Mouse (Mus musculus) lung, adult 2 months (tissue): ENCODE measurements at regions not wholly inside any gene's neighbourhood (a gene's known extent, or its start where the extent isn't known, plus 50 kb on each side); places are given as distances from the start of the nearest gene placed in this dataset.

Experiments used
- DNase-seq: peaks from one replicate; pipeline ENCODE4 v3.0.0; 2022
- H3K4me1 ChIP-seq: fragments of 200-500 bp; 2 replicates; pipeline ENCODE4 v1.6.1; 2011; ENCODE audit warnings: low read length; ENCODE audit not compliant: control insufficient read depth, insufficient read depth
- H3K4me3 ChIP-seq: fragments of 200-500 bp; replicated peaks from 2 replicates; pipeline ENCODE3; 2011; ENCODE audit warnings: low read depth, mild to moderate bottlenecking, control low read depth, low read length; ENCODE audit errors: extremely low read depth
- CTCF ChIP-seq: fragments of 200-500 bp; IDR thresholded peaks from 2 replicates; pipeline ENCODE4 v1.5.1; 2011; ENCODE audit warnings: mild to moderate bottlenecking, low read length, control low read depth; ENCODE audit not compliant: insufficient read depth
- POLR2A ChIP-seq: fragments of 200-500 bp; IDR thresholded peaks from 2 replicates; pipeline ENCODE4 v1.6.1; 2011; ENCODE audit warnings: low read depth, mild to moderate bottlenecking, control low read depth, low read length, borderline replicate concordance; ENCODE audit errors: extremely low read depth
- WGBS: fragments of 180-500 bp; shearing (Covaris S2); methylation state at CpG from one replicate; pipeline ENCODE4 v1.1.7; 2018; 5-methylcytosine and 5-hydroxymethylcytosine counted together

- peaks cover 8% of the 10 kb centered on the region for H3K4me1 ChIP-seq
- TF ChIP-seq POLR2A = no peak
- no peak for TF ChIP-seq CTCF
- DNase-seq = no peak
- H3K4me3 ChIP-seq = no peak overlapping the region
- 31% methylated on average over 2 of the region's 2 CpGs for WGBS
Measured at GRCm38 (mm10) chr17:67508353-67508752, 124.2 kb downstream of the Lrrc30 start.

DNA sequence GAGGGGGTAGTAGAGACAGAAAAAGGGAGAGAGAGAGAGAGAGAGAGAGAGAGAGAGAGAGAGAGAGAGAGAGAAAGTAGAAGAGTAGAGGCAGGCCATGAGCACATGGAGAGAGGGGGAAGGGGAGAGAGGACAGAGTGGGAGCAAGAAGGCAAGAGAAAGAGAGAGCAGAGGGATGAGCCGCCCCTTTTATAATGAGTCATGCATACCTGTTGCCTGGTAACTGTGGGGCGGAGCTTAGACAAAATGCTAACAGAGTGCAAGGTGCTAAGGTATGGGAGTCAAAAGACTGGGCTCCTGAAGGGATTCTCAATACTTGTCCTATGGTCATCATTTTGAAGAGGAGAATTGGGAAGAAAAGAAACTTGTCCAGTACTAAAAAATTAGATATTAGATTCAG is 126.1 kb downstream of the Lrrc30 start:
- WGBS = 71% methylated on average over 2 of the region's 2 CpGs
- H3K4me3 ChIP-seq = no peak overlapping the region
- peaks cover 3% of the 10 kb centered on the region for H3K4me1 ChIP-seq
- TF ChIP-seq POLR2A = no peak
- no peak for TF ChIP-seq CTCF
- no peak for DNase-seq

GRCm38 (mm10) chr17:67504502-67505033 is 128.0 kb downstream of the Lrrc30 start:
- TF ChIP-seq POLR2A (no peak), CTCF (no peak)
- no peak for DNase-seq
- WGBS = 55% methylated on average over 9 of the region's 9 CpGs
- Histone ChIP-seq H3K4me1 (no peaks in the 10 kb centered on the region; the same call in none of the 2 replicates), H3K4me3 (no peak overlapping the region)

DNA sequence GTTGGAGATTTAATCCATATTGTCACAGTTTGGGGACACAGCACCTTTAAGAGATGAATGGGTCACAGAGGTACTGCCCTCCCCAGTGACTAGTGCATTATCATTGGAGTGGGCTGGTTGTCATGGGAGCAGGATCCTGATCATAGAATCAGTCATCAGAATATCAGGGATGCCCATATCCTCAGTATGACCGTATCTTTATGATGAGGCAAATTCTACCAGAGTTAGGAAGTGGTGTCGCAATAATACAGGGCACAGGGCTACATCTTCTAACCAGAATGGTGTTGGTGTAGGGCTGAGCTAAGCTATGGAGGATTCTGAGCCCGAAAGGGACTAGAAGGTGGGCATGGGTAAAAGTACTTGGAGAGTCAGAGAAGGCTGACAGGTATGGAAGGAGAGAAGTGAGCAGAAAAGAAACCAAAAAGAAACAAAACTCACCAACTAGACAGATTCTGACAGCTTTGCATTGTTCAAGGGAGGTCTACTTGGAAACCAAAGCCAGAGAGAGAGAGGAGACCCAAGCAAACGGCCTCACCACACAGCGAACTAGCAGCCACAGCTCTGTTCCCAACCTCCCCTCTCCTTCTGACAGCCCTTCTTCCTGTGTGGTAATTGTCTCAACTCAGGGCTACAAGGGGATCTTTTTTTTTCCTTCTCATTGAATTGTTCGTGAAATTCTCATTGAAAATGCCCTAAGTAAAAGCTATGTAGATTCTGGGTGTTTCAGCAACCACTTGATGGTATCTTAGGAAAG is 129.2 kb downstream of the Lrrc30 start:
- WGBS = 64% methylated on average over 6 of the region's 6 CpGs
- H3K4me1 ChIP-seq = no peaks in the 10 kb centered on the region; the same call in none of the 2 replicates
- no peak for DNase-seq
- H3K4me3 ChIP-seq = no peak overlapping the region
- TF ChIP-seq POLR2A (no peak), CTCF (no peak)

- Histone ChIP-seq H3K4me3 (no peak overlapping the region), H3K4me1 (peaks cover under 1% of the 10 kb centered on the region)
- 86% methylated on average over 4 of the region's 4 CpGs for WGBS
- TF ChIP-seq CTCF (no peak), POLR2A (no peak)
- DNase-seq = no peak
Measured at GRCm38 (mm10) chr17:67502628-67503027, 129.9 kb downstream of the Lrrc30 start.

- Histone ChIP-seq H3K4me1 (peaks cover 3% of the 10 kb centered on the region), H3K4me3 (no peak overlapping the region)
- WGBS = 75% methylated on average over 28 of the region's 28 CpGs
- DNase-seq = no peak
- no peak for TF ChIP-seq POLR2A
Measured at GRCm38 (mm10) chr17:67499783-67500641, 132.5 kb downstream of the Lrrc30 start.

- no peak for DNase-seq
- WGBS = 54% methylated on average over 8 of the region's 8 CpGs
- no peak for TF ChIP-seq POLR2A
- no peak for TF ChIP-seq CTCF
- H3K4me3 ChIP-seq = no peak overlapping the region
- H3K4me1 ChIP-seq = 0 out of 2 replicates have a peak, but pooled peaks cover 3% of the 10 kb centered on the region
Measured at GRCm38 (mm10) chr17:67497380-67497779, 135.1 kb downstream of the Lrrc30 start.

- 76% methylated on average over 5 of the region's 5 CpGs for WGBS
- no peaks in the 10 kb centered on the region for H3K4me1 ChIP-seq
- DNase-seq = no peak
Measured at GRCm38 (mm10) chr17:67480463-67480862, 126.2 kb upstream of the Ptprm start.

DNA sequence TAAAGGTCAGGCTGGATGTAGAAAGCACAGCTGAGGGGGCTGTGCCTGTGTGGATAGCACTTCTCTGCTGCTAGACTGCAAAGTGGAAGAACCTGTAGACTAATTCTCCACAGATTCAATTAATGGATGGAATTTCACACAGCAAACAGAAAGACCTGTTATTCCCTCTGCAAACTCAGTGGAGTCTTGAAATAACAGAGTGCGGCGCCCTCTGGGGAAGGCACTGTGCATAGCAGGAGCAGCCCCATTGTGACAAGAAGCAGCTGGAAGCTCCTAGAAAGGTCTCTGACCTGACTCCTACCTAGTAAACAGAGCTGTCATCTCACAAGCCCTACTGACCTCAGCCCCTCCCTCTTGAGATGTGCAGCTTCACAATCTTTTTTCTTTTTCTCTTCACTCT is 118.9 kb upstream of the Ptprm start:
- Histone ChIP-seq H3K4me1 (peaks cover 2% of the 10 kb centered on the region; the same call in 1 of the 2 replicates), H3K4me3 (no peak overlapping the region)
- TF ChIP-seq POLR2A (no peak), CTCF (peak; percentile 83)
- WGBS = 10% methylated on average over 2 of the region's 2 CpGs
- DNase-seq = peak; percentile 74

More at GRCm38 (mm10) chr17:67480463-67480862, 126.2 kb upstream of the Ptprm start:
- H3K4me3 ChIP-seq = no peak overlapping the region
- no peak for TF ChIP-seq CTCF
- no peak for TF ChIP-seq POLR2A
